Mouse (Mus musculus): ENCODE data around the gene Zfp93. TPM values are rescaled to one million over a fixed set of nuclear protein-coding genes. Genes with fewer than 3 reads are reported as not detected.
"Not testable (repeated sequence)": the region's sequence is repeated elsewhere in the genome, so short reads cannot be mapped to it uniquely, and the experiment has no call there.

Zfp93 gene
- 10 to 100 TPM; 13.4 to 14.4 TPM for total RNA-seq (2021)
- long read RNA-seq, transcript Zfp93-202 (4 exons, 3,508 nt): major isoform, 9 of 18 reads
- long read RNA-seq, partial matches to known transcripts: 6 of 18 reads
- long read RNA-seq, other reads (novel, unspliced or antisense): 3 of 18 reads

- peak; percentile 83 to 92 for DNase-seq (ENCODE audit: low spot score in 2 of 2)
Observed at GRCm38 (mm10) chr7:24270288-24270672, at the start of gene Zfp93. Zfp93 (plus strand) TSS chr7:24270420.

- peak; percentile 67 to 83 for DNase-seq (ENCODE audit: low spot score in 2 of 2)
Observed at GRCm38 (mm10) chr7:24237040-24237791, 33.0 kb upstream of the Zfp93 start, which contains the start of gene Zfp109. Zfp109 (minus strand) TSS chr7:24237560.

- no peak for DNase-seq (ENCODE audit: low spot score in 2 of 2)
Observed at GRCm38 (mm10) chr7:24253779-24254615, 16.2 kb upstream of the Zfp93 start.

GRCm38 (mm10) chr7:24254633-24255474 is 15.4 kb upstream of the Zfp93 start, which contains the start of gene Zfp108:
Zfp108 (plus strand) TSS chr7:24254794.
- DNase-seq (ENCODE audit: low spot score in 2 of 2): peak; percentile 88 to 95

- no peak for DNase-seq (ENCODE audit: low spot score in 2 of 2)
Observed at GRCm38 (mm10) chr7:24259306-24259999, 10.8 kb upstream of the Zfp93 start.

- DNase-seq (ENCODE audit: low spot score in 2 of 2): no peak
Observed at GRCm38 (mm10) chr7:24260000-24260312, 10.3 kb upstream of the Zfp93 start.

GRCm38 (mm10) chr7:24268176-24269155 is 1.8 kb upstream of the Zfp93 start:
- DNase-seq (ENCODE audit: low spot score in 2 of 2): no peak

GRCm38 (mm10) chr7:24269256-24269655 is 964 bp upstream of the Zfp93 start:
- no peak for DNase-seq (ENCODE audit: low spot score in 2 of 2)

GRCm38 (mm10) chr7:24269667-24270287 is 443 bp upstream of the Zfp93 start:
- no peak for DNase-seq (ENCODE audit: low spot score in 2 of 2)

GRCm38 (mm10) chr7:24271191-24271590 is 971 bp downstream of the Zfp93 start:
- no peak for DNase-seq (ENCODE audit: low spot score in 2 of 2)

- DNase-seq (ENCODE audit: low spot score in 2 of 2): no peak
Observed at GRCm38 (mm10) chr7:24274456-24274855, 4.2 kb downstream of the Zfp93 start.

- DNase-seq (ENCODE audit: low spot score in 2 of 2): not testable (repeated sequence)
Observed at GRCm38 (mm10) chr7:24278771-24279170, 8.6 kb downstream of the Zfp93 start.

- no peak for DNase-seq (ENCODE audit: low spot score in 2 of 2)
Observed at GRCm38 (mm10) chr7:24280031-24280857, 10.0 kb downstream of the Zfp93 start.

GRCm38 (mm10) chr7:24280858-24281145 is 10.6 kb downstream of the Zfp93 start:
- no peak for DNase-seq (ENCODE audit: low spot score in 2 of 2)

- no peak for DNase-seq (ENCODE audit: low spot score in 2 of 2)
Observed at GRCm38 (mm10) chr7:24286090-24286489, 15.9 kb downstream of the Zfp93 start.

GRCm38 (mm10) chr7:24286916-24287315 is 16.7 kb downstream of the Zfp93 start:
- no peak for DNase-seq (ENCODE audit: low spot score in 2 of 2)

- no peak for DNase-seq (ENCODE audit: low spot score in 2 of 2)
Observed at GRCm38 (mm10) chr7:24287670-24288069, 17.4 kb downstream of the Zfp93 start.

GRCm38 (mm10) chr7:24288512-24288911 is 18.3 kb downstream of the Zfp93 start:
- DNase-seq (ENCODE audit: low spot score in 2 of 2): peak in 1 of 2 experiments; percentile 73
